Mouse (Mus musculus): Measurements from ENCODE around the gene Fgfr2.
"Not testable (repeated sequence)": the region's sequence is repeated elsewhere in the genome, so short reads cannot be mapped to it uniquely, and the experiment has no call there.

Gene Fgfr2

GRCm38 (mm10) chr7:130545401-130545800, 2577.7 kb downstream of the Fgfr2 start:
- DNase-seq (ENCODE audit: low spot score), result no peak

- no peak for DNase-seq (ENCODE audit: low spot score)
Observed at GRCm38 (mm10) chr7:130543181-130543580, 2580.0 kb downstream of the Fgfr2 start.

- DNase-seq (ENCODE audit: low spot score), result no peak
Observed at GRCm38 (mm10) chr7:130540176-130540575, 2583.0 kb downstream of the Fgfr2 start.

- no peak for DNase-seq (ENCODE audit: low spot score)
Observed at GRCm38 (mm10) chr7:130537068-130537467, 2586.1 kb downstream of the Fgfr2 start.

GRCm38 (mm10) chr7:130535174-130535573, 2588.0 kb downstream of the Fgfr2 start:
- no peak for DNase-seq (ENCODE audit: low spot score)

- DNase-seq (ENCODE audit: low spot score), result peak; percentile 73
Observed at GRCm38 (mm10) chr7:130533316-130534260, 2589.6 kb downstream of the Fgfr2 start.

GRCm38 (mm10) chr7:130531138-130531537, 2592.0 kb downstream of the Fgfr2 start:
- not testable (repeated sequence) for DNase-seq (ENCODE audit: low spot score)

GRCm38 (mm10) chr7:130527306-130527705, 2595.8 kb downstream of the Fgfr2 start:
- no peak for DNase-seq (ENCODE audit: low spot score)

GRCm38 (mm10) chr7:130523451-130523850, 2599.7 kb downstream of the Fgfr2 start:
- no peak for DNase-seq (ENCODE audit: low spot score)

- no peak for DNase-seq (ENCODE audit: low spot score)
Observed at GRCm38 (mm10) chr7:130520812-130521422, 2602.2 kb downstream of the Fgfr2 start.

GRCm38 (mm10) chr7:130520049-130520425, 2603.1 kb downstream of the Fgfr2 start, which contains the start of gene Ate1:
Gene Ate1 (minus strand): TSS chr7:130520369.
- peak; percentile 12 for DNase-seq (ENCODE audit: low spot score)

GRCm38 (mm10) chr7:130519096-130520048, 2603.8 kb downstream of the Fgfr2 start:
- DNase-seq (ENCODE audit: low spot score), result peak; percentile 71

GRCm38 (mm10) chr7:130518213-130519095, 2604.7 kb downstream of the Fgfr2 start:
- DNase-seq (ENCODE audit: low spot score), result no peak

- DNase-seq (ENCODE audit: low spot score), result no peak
Observed at GRCm38 (mm10) chr7:130510243-130510642, 2612.9 kb downstream of the Fgfr2 start.

- DNase-seq (ENCODE audit: low spot score), result no peak
Observed at GRCm38 (mm10) chr7:130503006-130503405, 2620.1 kb downstream of the Fgfr2 start.

GRCm38 (mm10) chr7:130501499-130501898, 2621.7 kb downstream of the Fgfr2 start:
- DNase-seq (ENCODE audit: low spot score), result no peak

GRCm38 (mm10) chr7:130493346-130493745, 2629.8 kb downstream of the Fgfr2 start:
- no peak for DNase-seq (ENCODE audit: low spot score)

GRCm38 (mm10) chr7:130492026-130492425, 2631.1 kb downstream of the Fgfr2 start:
- no peak for DNase-seq (ENCODE audit: low spot score)

- not testable (repeated sequence) for DNase-seq (ENCODE audit: low spot score)
Observed at GRCm38 (mm10) chr7:130479003-130479402, 2644.1 kb downstream of the Fgfr2 start.

- peak; percentile 73 for DNase-seq (ENCODE audit: low spot score)
Observed at GRCm38 (mm10) chr7:130475970-130476369, 2647.2 kb downstream of the Fgfr2 start.

- DNase-seq (ENCODE audit: low spot score), result no peak
Observed at GRCm38 (mm10) chr7:130473881-130474280, 2649.3 kb downstream of the Fgfr2 start.
